Mouse (Mus musculus) stomach, adult 2 months (tissue): Measurements from ENCODE around the gene Olfr516. TPM values are rescaled to one million over a fixed set of nuclear protein-coding genes. Genes with fewer than 3 reads are reported as not detected.

Experiments
- polyA plus RNA-seq: library from polyadenylated mRNA; depleted of rRNA; stranded (reverse); fragments of >200 nt; gene quantifications from 2 replicates; pipeline ENCODE4 v1.2.3, GENCODE M21; 2012; rRNA removed

The Olfr516 gene
- not detected in 2 replicates for polyA plus RNA-seq

DNA sequence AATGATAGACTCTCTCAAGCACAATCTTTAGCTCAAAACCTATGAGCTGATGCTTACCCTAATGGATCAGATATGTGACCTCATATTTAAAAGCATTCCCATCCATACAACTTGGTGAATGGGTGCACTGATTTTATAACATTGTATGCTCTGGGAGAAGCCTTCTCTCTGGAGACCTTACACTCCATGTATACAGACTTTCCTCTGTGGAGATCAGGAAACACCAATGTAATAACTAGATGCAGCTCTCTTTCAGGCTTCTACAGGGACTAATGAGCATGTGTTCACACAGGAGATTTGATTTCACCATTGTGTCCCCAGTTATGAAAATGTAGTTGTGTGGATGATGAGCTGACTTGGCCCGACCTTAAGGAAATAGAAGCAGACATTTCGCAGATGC is at the start of gene Olfr516:
Gene Olfr516 (minus strand): TSS at position 101 of the 400 bp plus-strand sequence.

DNA sequence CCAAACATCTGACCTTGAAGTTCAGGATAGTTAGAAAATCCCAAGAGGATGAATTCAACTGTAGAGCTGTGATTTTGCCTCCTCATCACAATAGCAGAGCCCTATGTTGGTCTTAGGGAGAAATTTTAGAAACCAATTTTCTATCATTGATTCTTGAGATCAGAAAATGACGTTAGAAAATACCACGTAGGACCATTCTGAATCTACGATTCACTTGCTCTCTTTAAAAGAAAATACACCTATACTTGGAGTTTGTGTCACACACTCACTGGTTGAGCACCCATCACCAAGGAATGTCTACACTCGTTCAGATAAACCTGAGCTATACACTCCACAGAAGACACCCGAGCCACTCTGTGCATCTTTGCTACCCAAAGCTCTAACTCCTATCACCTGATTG is 44.0 kb upstream of the Olfr516 start, which contains the start of gene Olfr519:
Gene Olfr519 (minus strand): TSS at position 101 of the 400 bp plus-strand sequence.

DNA sequence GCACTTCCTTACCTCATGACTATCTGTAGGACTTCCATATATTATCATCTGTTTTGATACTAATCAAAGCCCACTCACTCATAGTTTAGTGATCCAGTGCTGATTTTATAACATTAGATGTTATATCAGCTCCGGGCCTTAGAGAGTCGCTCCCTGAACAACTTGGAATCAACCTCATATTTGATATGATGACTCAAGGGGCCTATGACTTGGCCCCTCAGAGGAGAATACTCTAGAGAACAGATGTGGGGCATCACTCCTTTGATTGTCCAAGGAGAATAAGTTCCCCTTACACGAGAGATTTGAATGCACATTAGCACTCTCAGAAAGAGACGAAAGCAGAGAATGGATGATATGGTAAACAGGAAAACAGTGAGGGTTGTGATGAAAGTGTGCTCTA is 34.6 kb upstream of the Olfr516 start, which contains the start of gene Olfr518:
Gene Olfr518 (minus strand): TSS at position 101 of the 400 bp plus-strand sequence.

DNA sequence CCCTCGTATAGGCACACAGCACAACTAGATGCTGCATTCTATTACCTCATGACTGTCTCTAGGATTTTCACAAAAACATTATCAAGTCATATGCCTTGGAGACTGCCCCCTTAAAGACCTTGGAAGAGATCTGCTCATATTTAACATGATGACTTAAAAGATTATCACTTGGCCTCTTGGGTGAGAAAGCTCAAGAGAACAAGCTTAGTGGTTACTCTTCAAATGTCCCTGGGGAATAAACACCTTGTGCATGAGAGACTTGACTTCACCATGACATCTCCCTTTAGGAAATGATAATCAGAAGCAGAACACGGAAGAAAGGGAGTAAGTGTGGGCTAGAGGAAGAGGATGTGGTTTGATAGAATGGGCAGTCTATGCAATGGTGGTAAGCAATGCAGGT is 21.9 kb upstream of the Olfr516 start, which contains the start of gene Olfr517:
Gene Olfr517 (minus strand): TSS at position 101 of the 400 bp plus-strand sequence.

DNA sequence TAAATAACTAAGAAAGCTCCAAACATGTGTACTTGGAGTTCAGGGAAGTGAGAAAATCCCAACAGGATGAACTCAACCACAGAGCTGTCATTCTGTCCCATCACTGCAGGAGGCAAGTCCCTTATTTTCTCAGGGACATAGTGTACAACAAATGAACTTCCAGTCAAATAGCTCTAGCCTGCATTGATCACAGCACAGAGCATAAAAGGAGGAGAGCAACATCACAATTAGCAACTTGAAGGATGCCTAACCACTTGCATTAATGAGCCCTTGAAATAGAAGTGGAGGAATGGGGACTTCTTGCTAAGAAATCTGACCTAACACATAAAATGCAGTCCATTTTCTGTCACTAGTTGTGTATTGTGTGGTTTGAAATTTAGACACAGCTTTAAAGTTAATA is 24.4 kb downstream of the Olfr516 start, which contains the start of gene Olfr514:
Gene Olfr514 (minus strand): TSS at position 101 of the 400 bp plus-strand sequence.

Other genes starting within 250 kb of the Olfr516 start
- gene Olfr506, start 239.7 kb downstream of the Olfr516 start, polyA plus RNA-seq: not detected in 2 replicates
- not detected in 2 replicates for gene Olfr507, start 228.7 kb downstream of the Olfr516 start, polyA plus RNA-seq
- not detected in 2 replicates for gene Olfr508, start 220.5 kb downstream of the Olfr516 start, polyA plus RNA-seq
- gene Olfr509, start 198.6 kb downstream of the Olfr516 start, polyA plus RNA-seq: 0.03 TPM in 1 of 2 replicates, not detected in the other
- not detected in 2 replicates for gene Olfr510, start 184.1 kb downstream of the Olfr516 start, polyA plus RNA-seq
- gene Olfr512, start 137.2 kb downstream of the Olfr516 start, polyA plus RNA-seq: not detected in 2 replicates
- gene Olfr513, start 99.6 kb downstream of the Olfr516 start, polyA plus RNA-seq: not detected in 2 replicates
- not detected in 2 replicates for gene Olfr514, start 24.5 kb downstream of the Olfr516 start, polyA plus RNA-seq
- gene Olfr517, start 21.9 kb upstream of the Olfr516 start, polyA plus RNA-seq: not detected in 2 replicates
- not detected in 2 replicates for gene Olfr518, start 34.5 kb upstream of the Olfr516 start, polyA plus RNA-seq
- gene Olfr519, start 43.9 kb upstream of the Olfr516 start, polyA plus RNA-seq: not detected in 2 replicates
- gene Nlrp10, start 79.6 kb upstream of the Olfr516 start, polyA plus RNA-seq: 0.25 and 0.60 TPM in 2 replicates
- gene Eif3f, start 83.9 kb upstream of the Olfr516 start, polyA plus RNA-seq: 145 and 383 TPM in 2 replicates
- gene Tub, start 99.8 kb upstream of the Olfr516 start, polyA plus RNA-seq: 0.27 and 0.52 TPM in 2 replicates
- gene Ric3, start 232.8 kb upstream of the Olfr516 start, polyA plus RNA-seq: 2.4 and 2.5 TPM in 2 replicates